Mouse (Mus musculus): ENCODE measurements at regions not wholly inside any gene's neighbourhood (a gene's known extent, or its start where the extent isn't known, plus 50 kb on each side); places are given as distances from the start of the nearest gene placed in this dataset.

- DNase-seq = peak; percentile 1
Measured at GRCm38 (mm10) chr11:31282136-31282535, 87.7 kb downstream of the Stc2 start.

- peak; percentile 82 for DNase-seq
Measured at GRCm38 (mm10) chr11:31248467-31248866, 66.2 kb upstream of the Gm17332 start.

Measured in lung, postnatal 14 days (tissue).